Mouse (Mus musculus): ENCODE results near the gene Btbd9. TPM values are rescaled to one million over a fixed set of nuclear protein-coding genes. Genes with fewer than 3 reads are reported as not detected.

Btbd9 gene
- polyA plus RNA-seq, 1 experiment from 2014 or later, result 111 TPM

DNA sequence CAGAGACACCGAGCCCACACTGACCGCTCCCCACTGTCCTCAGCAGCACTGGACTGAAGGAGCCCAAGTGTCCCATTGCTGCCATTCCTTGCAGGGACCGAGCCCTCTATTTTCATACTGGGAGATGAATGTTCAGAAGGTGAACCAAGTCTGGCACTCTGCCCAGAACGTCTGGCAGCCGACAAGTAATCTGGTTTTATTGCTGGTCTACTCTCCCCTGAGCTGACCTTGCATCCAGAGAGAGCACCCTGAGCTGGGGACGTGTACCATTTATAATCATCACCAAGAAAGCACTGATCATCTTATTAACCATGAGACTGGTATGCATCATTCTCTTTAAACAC is 77.9 kb downstream of the Btbd9 start:
- WGBS, result 36% methylated on average over 6 of the region's 6 CpGs
- H3K9ac ChIP-seq, result no peak overlapping the region
- 0 out of 2 replicates have a peak, but pooled peaks have one; percentile 21 for ATAC-seq

GRCm38 (mm10) chr17:30497525-30498375 is 78.5 kb downstream of the Btbd9 start:
- Histone ChIP-seq H3K27me3 (no peaks in the 10 kb centered on the region), H3K9ac (no peak overlapping the region), H3K27ac (peak overlapping the region; percentile 78), H3K4me3 (no peak overlapping the region), H3K36me3 (ENCODE audit: poor library complexity, severe bottlenecking) (no peaks in the 10 kb centered on the region), H3K4me1 (peaks cover 37% of the 10 kb centered on the region), H3K4me2 (peak overlapping the region; percentile 22; the same call in 1 of the 2 replicates), H3K9me3 (replicated peaks) (no peaks in the 10 kb centered on the region)
- 13% methylated on average over 11 of the region's 11 CpGs for WGBS
- ATAC-seq, result peak; percentile 95

More for the DNA sequence above, 77.9 kb downstream of the Btbd9 start:
- H3K4me3 ChIP-seq, result no peak overlapping the region
- H3K4me1 ChIP-seq, result peaks cover 37% of the 10 kb centered on the region
- no peaks in the 10 kb centered on the region for H3K36me3 ChIP-seq (ENCODE audit: poor library complexity, severe bottlenecking)
- no peaks in the 10 kb centered on the region for H3K9me3 ChIP-seq (replicated peaks)
- peak overlapping the region; percentile 78; the same call in 1 of the 2 replicates for H3K27ac ChIP-seq
- no peak overlapping the region for H3K4me2 ChIP-seq
- H3K27me3 ChIP-seq, result no peaks in the 10 kb centered on the region

- WGBS, result 65% methylated on average over 2 of the region's 2 CpGs
- Histone ChIP-seq H3K4me1 (peaks cover 37% of the 10 kb centered on the region), H3K27me3 (no peaks in the 10 kb centered on the region), H3K9ac (no peak overlapping the region), H3K36me3 (ENCODE audit: poor library complexity, severe bottlenecking) (no peaks in the 10 kb centered on the region), H3K4me3 (no peak overlapping the region), H3K9me3 (replicated peaks) (no peaks in the 10 kb centered on the region), H3K4me2 (no peak overlapping the region), H3K27ac (no peak overlapping the region)
- no peak for ATAC-seq
Measured at GRCm38 (mm10) chr17:30495567-30495966, 80.7 kb downstream of the Btbd9 start.

- ATAC-seq, result no peak
- Histone ChIP-seq H3K4me3 (no peak overlapping the region), H3K27ac (no peak overlapping the region), H3K27me3 (no peaks in the 10 kb centered on the region), H3K36me3 (ENCODE audit: poor library complexity, severe bottlenecking) (no peaks in the 10 kb centered on the region), H3K9me3 (replicated peaks) (no peaks in the 10 kb centered on the region), H3K4me2 (no peak overlapping the region), H3K4me1 (peaks cover 37% of the 10 kb centered on the region), H3K9ac (no peak overlapping the region)
- WGBS, result 66% methylated on average over 2 of the region's 2 CpGs
Measured at GRCm38 (mm10) chr17:30495154-30495553, 81.1 kb downstream of the Btbd9 start.

- no peak overlapping the region for H3K4me2 ChIP-seq
- peaks cover 35% of the 10 kb centered on the region for H3K4me1 ChIP-seq
- no peak overlapping the region for H3K9ac ChIP-seq
- H3K27me3 ChIP-seq, result no peaks in the 10 kb centered on the region
- ATAC-seq, result no peak
- H3K9me3 ChIP-seq (replicated peaks), result no peaks in the 10 kb centered on the region
- no peak overlapping the region for H3K27ac ChIP-seq
- H3K36me3 ChIP-seq (ENCODE audit: poor library complexity, severe bottlenecking), result no peaks in the 10 kb centered on the region
- WGBS, result 96% methylated on average over 6 of the region's 6 CpGs
- H3K4me3 ChIP-seq, result no peak overlapping the region
Measured at GRCm38 (mm10) chr17:30493481-30493880, 82.8 kb downstream of the Btbd9 start.

- no peak overlapping the region for H3K4me2 ChIP-seq
- H3K27me3 ChIP-seq, result no peaks in the 10 kb centered on the region
- H3K27ac ChIP-seq, result no peak overlapping the region
- peaks cover 22% of the 10 kb centered on the region for H3K4me1 ChIP-seq
- 98% methylated on average over 5 of the region's 5 CpGs for WGBS
- ATAC-seq, result no peak
- no peak overlapping the region for H3K4me3 ChIP-seq
- no peaks in the 10 kb centered on the region for H3K9me3 ChIP-seq (replicated peaks)
- H3K9ac ChIP-seq, result no peak overlapping the region
- H3K36me3 ChIP-seq (ENCODE audit: poor library complexity, severe bottlenecking), result no peaks in the 10 kb centered on the region
Measured at GRCm38 (mm10) chr17:30492191-30492590, 84.1 kb downstream of the Btbd9 start.

DNA sequence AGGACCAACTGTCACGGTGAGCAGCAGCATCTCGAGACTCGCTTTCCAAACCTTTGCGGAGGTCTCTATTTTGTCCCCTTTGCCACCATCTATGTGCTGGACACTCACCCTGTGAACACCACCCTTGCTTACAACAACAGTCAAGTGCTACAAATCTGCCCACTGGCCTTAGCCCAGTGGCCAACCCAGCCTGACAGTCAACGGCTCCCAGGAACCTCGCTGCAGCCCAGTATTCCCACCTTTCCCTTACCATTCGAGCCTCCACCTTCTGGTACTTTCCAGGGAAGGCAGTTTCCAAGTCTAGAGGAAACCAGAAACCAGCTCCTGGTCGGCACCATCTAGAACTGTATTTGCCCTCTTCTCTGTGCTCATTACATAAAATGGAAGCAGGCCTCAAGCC is 84.7 kb downstream of the Btbd9 start:
- H3K27me3 ChIP-seq, result no peaks in the 10 kb centered on the region
- H3K27ac ChIP-seq, result no peak overlapping the region
- no peak for ATAC-seq
- no peak overlapping the region for H3K4me2 ChIP-seq
- WGBS, result 94% methylated on average over 8 of the region's 8 CpGs
- no peaks in the 10 kb centered on the region for H3K9me3 ChIP-seq (replicated peaks)
- no peak overlapping the region for H3K9ac ChIP-seq
- no peaks in the 10 kb centered on the region for H3K36me3 ChIP-seq (ENCODE audit: poor library complexity, severe bottlenecking)
- no peak overlapping the region for H3K4me3 ChIP-seq
- peaks cover 19% of the 10 kb centered on the region for H3K4me1 ChIP-seq

DNA sequence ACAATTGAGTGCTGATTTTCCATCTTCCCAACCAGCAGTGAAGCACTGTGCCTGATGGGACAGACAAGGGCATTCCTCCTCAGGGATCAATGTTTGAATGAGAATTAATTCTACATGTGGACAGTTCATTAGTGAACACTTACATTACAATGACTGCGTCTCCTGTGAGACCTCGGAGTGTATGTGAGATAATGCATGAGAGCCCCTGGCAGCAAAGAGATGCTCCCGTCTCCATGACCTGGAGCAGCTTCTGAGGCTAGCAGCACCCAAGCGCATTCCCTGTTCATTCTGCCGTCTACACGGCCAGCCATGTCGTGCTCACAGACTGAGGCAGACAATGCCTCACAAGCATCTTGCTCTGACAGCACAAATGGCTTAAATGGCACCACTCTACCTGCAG is 85.7 kb downstream of the Btbd9 start:
- H3K4me3 ChIP-seq, result no peak overlapping the region
- ATAC-seq, result no peak
- no peak overlapping the region for H3K27ac ChIP-seq
- WGBS, result 81% methylated on average over 7 of the region's 7 CpGs
- H3K9ac ChIP-seq, result no peak overlapping the region
- no peaks in the 10 kb centered on the region for H3K9me3 ChIP-seq (replicated peaks)
- H3K4me1 ChIP-seq, result peaks cover 15% of the 10 kb centered on the region
- no peak overlapping the region for H3K4me2 ChIP-seq
- no peaks in the 10 kb centered on the region for H3K36me3 ChIP-seq (ENCODE audit: poor library complexity, severe bottlenecking)
- no peaks in the 10 kb centered on the region for H3K27me3 ChIP-seq

DNA sequence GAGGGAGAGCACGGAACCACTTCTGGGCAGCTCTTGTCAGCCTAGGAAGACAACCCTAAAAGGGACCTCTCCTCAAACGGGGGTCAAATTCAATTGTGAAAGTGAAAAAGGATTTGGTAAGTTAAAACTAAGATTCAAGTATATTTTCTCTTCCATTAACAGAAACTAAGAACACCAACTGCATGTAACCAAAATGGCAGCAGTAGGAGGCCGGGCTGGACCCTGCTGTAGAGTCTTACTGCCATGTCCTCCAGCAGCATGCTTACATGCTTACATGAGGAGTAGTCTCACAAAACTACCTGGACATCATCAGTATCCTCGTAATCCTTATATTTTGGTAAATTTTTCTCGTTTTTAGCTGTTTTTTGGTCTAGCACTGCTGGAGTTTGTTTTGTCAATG is 86.2 kb downstream of the Btbd9 start:
- Histone ChIP-seq H3K4me3 (no peak overlapping the region), H3K4me1 (peaks cover 10% of the 10 kb centered on the region; the same call in 1 of the 2 replicates), H3K36me3 (ENCODE audit: poor library complexity, severe bottlenecking) (no peaks in the 10 kb centered on the region), H3K27me3 (no peaks in the 10 kb centered on the region), H3K9me3 (replicated peaks) (no peaks in the 10 kb centered on the region), H3K27ac (peak overlapping the region; percentile 49; the same call in 1 of the 2 replicates), H3K4me2 (no peak overlapping the region), H3K9ac (no peak overlapping the region)
- no peak for ATAC-seq
- WGBS, result 77% methylated on average over 5 of the region's 5 CpGs

DNA sequence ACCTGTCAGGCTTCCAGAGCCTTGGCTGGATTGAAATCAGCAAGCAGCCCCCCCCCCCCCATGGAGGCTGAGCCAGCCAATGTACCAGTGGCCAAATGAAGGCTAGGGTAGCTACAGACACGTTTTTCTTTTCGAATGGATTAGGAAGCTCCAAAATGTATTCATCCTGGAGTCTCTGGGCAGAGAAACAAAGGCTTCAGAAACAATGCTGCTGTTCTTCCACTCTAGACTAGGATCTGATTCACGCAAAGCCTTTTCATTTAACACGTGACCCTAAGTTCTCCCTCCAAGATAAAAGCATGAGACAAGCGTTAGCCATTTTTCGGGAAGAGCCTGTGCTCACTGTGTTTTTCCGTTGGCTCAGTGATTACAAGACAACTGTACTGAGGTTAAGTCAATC is 86.7 kb downstream of the Btbd9 start:
- Histone ChIP-seq H3K27me3 (no peaks in the 10 kb centered on the region), H3K36me3 (ENCODE audit: poor library complexity, severe bottlenecking) (no peaks in the 10 kb centered on the region), H3K9ac (no peak overlapping the region), H3K4me1 (peaks cover 6% of the 10 kb centered on the region; the same call in 1 of the 2 replicates), H3K4me2 (no peak overlapping the region), H3K9me3 (replicated peaks) (no peaks in the 10 kb centered on the region), H3K4me3 (no peak overlapping the region), H3K27ac (peak overlapping the region; percentile 49; the same call in 1 of the 2 replicates)
- WGBS, result 9% methylated on average over 7 of the region's 7 CpGs
- ATAC-seq, result no peak

DNA sequence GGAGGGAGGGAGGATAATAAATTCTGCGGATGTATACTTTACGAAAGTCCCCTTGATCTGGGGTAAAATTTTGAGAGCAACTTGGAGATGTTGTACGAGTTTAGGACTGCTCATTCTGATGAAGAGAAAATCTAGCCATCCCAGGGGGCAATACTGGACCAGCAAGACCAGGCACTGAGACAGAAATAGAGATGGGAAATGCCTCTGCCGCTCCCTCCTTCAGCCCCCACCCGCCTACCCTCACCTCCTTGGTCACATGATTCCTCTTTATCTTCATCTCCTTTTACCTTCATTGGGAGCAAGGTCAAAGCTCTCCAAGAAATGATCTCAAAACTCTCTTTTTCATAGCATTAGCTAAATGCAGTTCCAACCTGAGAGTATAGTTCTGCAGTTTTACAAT is 88.6 kb downstream of the Btbd9 start:
- Histone ChIP-seq H3K27me3 (no peaks in the 10 kb centered on the region), H3K9ac (no peak overlapping the region), H3K4me3 (no peak overlapping the region), H3K4me2 (no peak overlapping the region), H3K36me3 (ENCODE audit: poor library complexity, severe bottlenecking) (0 out of 2 replicates have a peak, but pooled peaks cover 8% of the 10 kb centered on the region), H3K9me3 (replicated peaks) (no peaks in the 10 kb centered on the region), H3K4me1 (peaks cover 6% of the 10 kb centered on the region; the same call in 1 of the 2 replicates), H3K27ac (no peak overlapping the region)
- 92% methylated on average over 5 of the region's 5 CpGs for WGBS
- no peak for ATAC-seq

DNA sequence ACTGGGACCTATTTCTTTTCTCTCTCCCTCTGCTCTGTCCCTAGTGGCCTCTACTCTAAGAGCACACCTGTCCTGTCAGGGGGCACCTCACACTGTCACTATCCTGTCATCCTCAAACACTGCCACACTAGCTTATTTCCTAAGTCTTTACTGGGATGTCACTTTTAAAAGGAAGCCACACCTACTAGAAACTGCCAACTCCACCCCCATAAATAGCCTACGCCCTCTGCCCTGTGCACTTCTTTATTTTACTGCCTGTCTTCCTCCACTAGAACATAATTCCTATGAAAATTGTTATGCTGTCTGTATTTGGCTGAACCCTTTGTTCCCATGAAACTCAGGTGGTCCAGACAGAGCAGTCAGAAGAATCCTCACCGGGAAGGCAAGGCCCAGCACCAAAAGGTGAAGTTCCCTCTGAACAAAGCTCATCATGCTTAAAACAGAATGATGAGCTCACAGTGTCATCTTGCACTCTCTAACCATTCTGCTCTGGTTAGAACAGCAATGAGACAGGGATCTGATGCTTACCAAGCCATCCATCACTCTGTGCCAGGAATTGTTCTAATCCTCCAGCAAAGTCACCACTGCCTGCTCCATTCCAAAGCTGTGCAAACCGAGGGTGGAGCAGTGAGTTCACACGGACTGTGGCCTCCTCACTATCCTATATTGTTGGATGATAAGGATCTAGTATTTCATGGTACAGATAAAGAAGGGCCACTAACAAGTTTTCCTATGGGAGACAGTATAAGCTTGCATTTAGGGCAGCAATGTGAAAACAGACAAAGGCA is 91.0 kb downstream of the Btbd9 start:
- ATAC-seq, result no peak

More for the DNA sequence above, 91.0 kb downstream of the Btbd9 start:
- WGBS, result 86% methylated on average over 4 of the region's 4 CpGs
- H3K27ac ChIP-seq, result no peak overlapping the region
- no peak overlapping the region for H3K4me3 ChIP-seq
- no peaks in the 10 kb centered on the region for H3K9me3 ChIP-seq (replicated peaks)
- H3K4me1 ChIP-seq, result peaks cover 6% of the 10 kb centered on the region; the same call in 1 of the 2 replicates
- no peaks in the 10 kb centered on the region for H3K27me3 ChIP-seq
- no peak overlapping the region for H3K4me2 ChIP-seq
- no peak overlapping the region for H3K9ac ChIP-seq
- H3K36me3 ChIP-seq (ENCODE audit: poor library complexity, severe bottlenecking), result 0 out of 2 replicates have a peak, but pooled peaks cover 8% of the 10 kb centered on the region

Measured in forebrain, embryonic 13.5 days (tissue).